Mouse (Mus musculus) cerebellum, adult 2 months (tissue): ENCODE results near the gene Gmppb. TPM values are rescaled to one million over a fixed set of nuclear protein-coding genes. Genes with fewer than 3 reads are reported as not detected.
A peak's percentile ranks its signal among the peaks of the same experiment; 100 is the strongest.

Experiments used
- DNase-seq, 2 experiments: peaks; one replicate each; pipeline ENCODE4 v3.0.0; 2021
- H3K27ac ChIP-seq: fragments of 200-500 bp; 2 replicates; pipeline ENCODE4 v1.5.1; 2012; ENCODE audit warnings: low read length, control low read depth, inconsistent platforms; ENCODE audit not compliant: insufficient read depth
- H3K27me3 ChIP-seq: fragments of 200-500 bp; 2 replicates; pipeline ENCODE4 v1.6.1; 2012; ENCODE audit warnings: inconsistent platforms, mild to moderate bottlenecking, low read length, moderate library complexity; ENCODE audit not compliant: control insufficient read depth, insufficient read depth
- H3K4me1 ChIP-seq: fragments of 200-500 bp; 2 replicates; pipeline ENCODE4 v1.6.1; 2011; ENCODE audit warnings: low read length; ENCODE audit not compliant: control insufficient read depth, insufficient read depth
- H3K4me3 ChIP-seq: fragments of 200-500 bp; replicated peaks from 2 replicates; pipeline ENCODE3; 2011; ENCODE audit warnings: mild to moderate bottlenecking, low read depth, low read length, control low read depth; ENCODE audit not compliant: insufficient read depth
- CTCF ChIP-seq: fragments of 200-500 bp; IDR thresholded peaks from 2 replicates; pipeline ENCODE4 v1.5.1; 2011; ENCODE audit warnings: low read depth, mild to moderate bottlenecking, control low read depth, low read length, moderate library complexity, borderline replicate concordance; ENCODE audit not compliant: insufficient read depth
- POLR2A ChIP-seq: fragments of 200-500 bp; IDR thresholded peaks from 2 replicates; pipeline ENCODE4 v1.6.1; 2011; ENCODE audit warnings: low read length, control low read depth, borderline replicate concordance; ENCODE audit not compliant: insufficient read depth
- whole genome bisulfite sequencing: fragments of 180-500 bp; shearing (Covaris S2); methylation state at CpG from one replicate; pipeline ENCODE4 v1.1.7; 2018; 5-methylcytosine and 5-hydroxymethylcytosine counted together
- polyA plus RNA-seq: library from polyadenylated mRNA; depleted of rRNA; stranded (reverse); fragments of >200 nt; gene quantifications from 2 replicates; pipeline ENCODE4 v1.2.3, GENCODE M21; 2012

Gene Gmppb
- polyA plus RNA-seq, 1 experiment: 16.5 TPM

DNA sequence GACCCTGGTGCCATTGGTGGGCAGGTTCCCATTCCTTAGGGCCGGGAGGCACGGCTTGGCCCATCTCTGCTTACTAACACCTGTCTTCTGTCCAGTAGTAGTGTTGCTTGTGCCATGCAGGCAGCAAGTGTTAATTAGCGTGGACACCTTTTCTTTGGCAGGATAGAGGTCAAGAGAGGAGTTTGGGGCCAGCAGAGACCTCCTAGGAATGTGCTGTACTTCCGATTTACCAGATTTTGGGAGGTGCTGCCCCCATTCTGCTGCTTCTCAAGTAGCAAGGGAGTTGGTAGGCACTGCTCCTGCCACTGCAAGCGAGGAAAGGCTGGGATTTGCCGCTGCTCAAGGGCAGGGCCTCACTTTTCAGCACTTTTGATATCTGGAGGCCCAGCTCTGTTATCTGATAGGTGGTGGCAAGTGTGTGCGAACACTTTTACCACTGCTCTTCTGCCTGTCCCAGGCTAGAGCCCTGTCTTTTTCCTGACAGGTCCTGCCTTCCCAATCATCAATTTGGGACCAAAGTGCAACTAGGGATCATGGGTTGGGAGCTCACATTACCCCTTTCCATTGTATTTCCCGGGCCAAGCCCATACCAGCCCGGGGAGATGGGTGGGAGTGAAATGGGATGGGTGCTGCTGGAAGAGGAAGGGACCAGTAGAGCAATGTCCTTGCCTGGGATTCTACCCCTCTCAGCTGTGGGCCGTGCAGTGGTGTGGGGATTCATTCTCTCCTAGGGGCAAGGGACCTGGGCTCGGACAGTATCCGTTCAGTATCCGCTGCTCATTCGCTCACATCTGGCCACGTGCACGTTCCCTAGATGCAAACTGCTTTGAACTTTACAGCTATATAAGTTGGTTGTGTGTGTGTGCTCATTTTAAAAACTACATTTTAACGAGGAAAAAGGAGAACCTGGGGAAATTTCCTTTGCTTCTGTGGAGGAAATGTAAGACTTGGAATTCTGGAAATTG lies 1.2 kb upstream of the Gmppb start:
- no peak overlapping the region for H3K27ac ChIP-seq
- WGBS: 45% methylated on average over 17 of the region's 17 CpGs

DNA sequence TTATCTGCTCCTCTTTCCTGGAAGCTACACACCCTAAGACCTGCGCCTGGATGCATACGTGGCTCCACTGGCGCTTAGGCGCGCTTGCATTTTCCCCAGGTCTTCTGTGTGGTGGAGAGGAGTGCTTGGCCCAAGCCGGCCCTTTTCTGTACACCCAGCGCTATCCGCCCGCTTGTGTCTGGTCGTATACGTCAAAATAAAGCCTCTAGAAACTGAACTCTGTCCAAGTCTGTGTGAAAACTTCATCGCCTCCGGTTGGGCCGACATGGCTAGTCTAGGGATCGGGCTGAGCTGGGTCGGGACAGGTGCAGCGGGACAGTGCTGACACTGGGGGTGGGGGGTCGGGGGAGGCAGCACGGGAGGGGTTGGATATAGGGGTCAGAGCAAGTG lies 481 bp upstream of the Gmppb start:
- DNase-seq: no peak
- Histone ChIP-seq H3K27ac (no peak overlapping the region), H3K4me3 (peak overlapping the region; percentile 98), H3K4me1 (peaks cover 5% of the 10 kb centered on the region; the same call in 1 of the 2 replicates), H3K27me3 (no peaks in the 10 kb centered on the region)
- 2% methylated on average over 19 of the region's 19 CpGs for WGBS
- TF ChIP-seq CTCF (no peak), POLR2A (no peak)

More for the DNA sequence above, 1.2 kb upstream of the Gmppb start:
- DNase-seq: peak; percentile 19 to 23
- Histone ChIP-seq H3K27me3 (no peaks in the 10 kb centered on the region), H3K4me3 (no peak overlapping the region), H3K4me1 (no peaks in the 10 kb centered on the region; the same call in 1 of the 2 replicates)
- TF ChIP-seq CTCF (no peak), POLR2A (no peak)

DNA sequence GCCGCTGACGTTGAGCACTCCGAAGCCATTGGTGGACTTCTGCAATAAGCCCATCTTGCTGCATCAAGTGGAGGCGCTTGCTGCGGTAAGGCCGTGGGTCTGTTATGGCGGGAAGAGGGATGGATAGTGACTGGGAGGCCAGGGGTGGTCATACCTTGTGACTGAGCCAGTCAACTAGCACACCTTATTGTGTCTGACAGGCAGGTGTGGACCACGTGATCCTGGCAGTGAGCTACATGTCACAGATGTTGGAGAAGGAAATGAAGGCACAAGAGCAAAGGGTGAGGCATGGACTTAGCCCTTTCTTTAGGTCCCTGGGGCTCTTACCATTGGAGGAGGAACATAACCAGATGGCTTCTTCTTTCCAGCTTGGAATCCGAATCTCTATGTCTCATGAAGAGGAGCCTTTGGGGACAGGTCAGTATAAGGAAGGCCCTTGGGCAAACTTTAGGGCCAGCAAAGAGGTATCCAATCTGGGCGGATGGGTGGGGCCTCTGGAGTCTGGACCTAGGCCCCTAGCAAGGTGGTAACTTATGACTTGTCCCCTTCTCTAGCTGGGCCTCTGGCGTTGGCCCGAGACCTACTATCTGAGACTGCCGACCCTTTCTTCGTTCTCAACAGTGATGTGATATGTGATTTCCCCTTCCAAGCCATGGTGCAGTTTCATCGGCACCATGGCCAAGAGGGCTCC lies 664 bp downstream of the Gmppb start:
- peak; percentile 29 to 38 for DNase-seq
- 37% methylated on average over 15 of the region's 15 CpGs for WGBS
- TF ChIP-seq POLR2A (0 out of 2 replicates have a peak, but pooled peaks have one; percentile 10), CTCF (no peak)
- peak overlapping the region; percentile 63; the same call in 1 of the 2 replicates for H3K27ac ChIP-seq
- H3K4me3 ChIP-seq: peak overlapping the region; percentile 98
- peaks cover 7% of the 10 kb centered on the region; the same call in 1 of the 2 replicates for H3K4me1 ChIP-seq
- H3K27me3 ChIP-seq: no peaks in the 10 kb centered on the region

DNA sequence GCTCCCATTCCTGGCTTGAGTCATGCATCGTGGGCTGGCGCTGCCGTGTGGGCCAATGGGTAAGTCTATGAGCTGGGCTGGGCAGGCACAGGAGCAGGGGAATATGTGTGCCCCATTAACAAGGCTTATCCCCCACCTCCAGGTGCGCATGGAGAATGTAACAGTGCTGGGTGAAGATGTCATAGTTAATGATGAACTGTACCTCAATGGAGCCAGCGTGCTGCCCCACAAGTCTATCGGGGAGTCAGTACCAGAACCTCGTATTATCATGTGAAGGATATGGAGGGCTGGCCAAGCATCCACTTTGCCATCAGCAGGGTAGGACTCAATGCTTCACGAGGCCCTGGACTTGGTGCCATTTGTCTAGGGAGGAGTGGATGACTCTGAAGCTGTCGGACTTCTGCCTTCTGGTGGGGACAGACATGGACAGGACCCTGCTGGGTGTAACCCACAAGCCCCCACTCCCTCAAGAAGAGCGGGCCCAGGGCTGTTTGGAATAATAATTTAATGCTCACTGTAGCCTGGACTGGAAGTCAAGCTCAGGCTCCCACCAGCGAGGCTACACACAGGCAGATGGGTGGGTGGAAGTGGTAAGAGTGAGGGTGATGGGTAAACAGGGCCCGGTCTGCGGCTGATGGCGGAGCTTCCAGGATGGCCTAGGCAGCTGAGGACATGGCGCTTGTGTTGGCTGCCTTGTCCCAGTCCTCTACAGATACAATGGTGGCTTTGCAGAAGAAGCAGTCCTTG lies 2.3 kb downstream of the Gmppb start:
- H3K27ac ChIP-seq: no peak overlapping the region
- TF ChIP-seq POLR2A (peak; percentile 8; the same call in 1 of the 2 replicates), CTCF (no peak)
- H3K4me3 ChIP-seq: no peak overlapping the region
- peaks cover 7% of the 10 kb centered on the region; the same call in 1 of the 2 replicates for H3K4me1 ChIP-seq
- WGBS: 89% methylated on average over 15 of the region's 15 CpGs
- H3K27me3 ChIP-seq: no peaks in the 10 kb centered on the region
- DNase-seq: peak; percentile 18 to 26

DNA sequence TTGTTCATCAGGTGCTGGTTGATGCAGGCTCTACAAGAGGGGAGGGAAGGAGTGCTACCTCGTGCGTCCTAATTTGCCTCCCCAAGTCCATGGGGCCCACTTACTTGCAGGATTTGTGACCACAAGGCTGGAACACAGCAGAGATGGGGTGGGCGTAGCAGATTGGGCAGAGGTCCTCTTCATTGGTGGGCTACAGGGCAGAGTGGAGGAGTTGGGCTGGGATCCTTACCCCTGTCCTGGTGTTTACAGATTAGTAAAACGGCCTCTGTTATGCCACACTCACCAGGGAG lies 2.8 kb downstream of the Gmppb start:
- DNase-seq: peak in 1 of 2 experiments; percentile 12
- peaks cover 7% of the 10 kb centered on the region; the same call in 1 of the 2 replicates for H3K4me1 ChIP-seq
- H3K4me3 ChIP-seq: no peak overlapping the region
- TF ChIP-seq CTCF (no peak), POLR2A (no peak)
- no peaks in the 10 kb centered on the region for H3K27me3 ChIP-seq
- 75% methylated on average over 4 of the region's 4 CpGs for WGBS
- no peak overlapping the region for H3K27ac ChIP-seq

DNA sequence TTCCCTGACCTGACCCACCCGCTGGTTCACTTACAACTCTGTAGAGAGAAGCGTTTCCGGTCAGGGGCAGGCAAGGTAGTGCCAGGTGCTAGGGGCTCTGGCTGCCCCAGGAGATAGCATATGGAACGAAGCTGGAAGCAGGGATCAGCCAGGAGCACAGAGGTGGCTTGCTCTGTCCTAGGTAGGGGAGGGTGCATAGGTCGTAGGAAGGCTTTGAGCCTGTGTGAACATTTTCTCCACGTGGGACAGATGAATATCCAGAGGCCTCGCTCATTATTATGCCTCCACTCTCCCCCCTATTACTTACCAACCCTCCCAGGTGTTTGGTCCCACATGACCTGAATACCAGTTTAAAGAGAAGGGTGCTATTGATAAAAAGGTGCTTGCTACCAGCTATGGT lies 3.4 kb downstream of the Gmppb start:
- peak; percentile 25 to 38 for DNase-seq
- Histone ChIP-seq H3K27ac (no peak overlapping the region), H3K4me3 (no peak overlapping the region), H3K27me3 (no peaks in the 10 kb centered on the region), H3K4me1 (peaks cover 7% of the 10 kb centered on the region; the same call in 1 of the 2 replicates)
- 59% methylated on average over 7 of the region's 7 CpGs for WGBS
- TF ChIP-seq POLR2A: no peak
- TF ChIP-seq CTCF: no peak
